Mouse (Mus musculus) heart, adult 2 months (tissue): ENCODE results near the gene Itpr2.

Experiments used
- CTCF ChIP-seq: fragments of 200-600 bp; IDR thresholded peaks from 2 replicates; pipeline ENCODE4 v1.8.1; 2022; ENCODE audit warnings: antibody characterized with exemption, mild to moderate bottlenecking, moderate library complexity
- EP300 ChIP-seq: fragments of 200-500 bp; IDR thresholded peaks from 2 replicates; pipeline ENCODE4 v1.6.1; 2011; ENCODE audit warnings: low read depth, low read length, control low read depth; ENCODE audit not compliant: insufficient read depth

DNA sequence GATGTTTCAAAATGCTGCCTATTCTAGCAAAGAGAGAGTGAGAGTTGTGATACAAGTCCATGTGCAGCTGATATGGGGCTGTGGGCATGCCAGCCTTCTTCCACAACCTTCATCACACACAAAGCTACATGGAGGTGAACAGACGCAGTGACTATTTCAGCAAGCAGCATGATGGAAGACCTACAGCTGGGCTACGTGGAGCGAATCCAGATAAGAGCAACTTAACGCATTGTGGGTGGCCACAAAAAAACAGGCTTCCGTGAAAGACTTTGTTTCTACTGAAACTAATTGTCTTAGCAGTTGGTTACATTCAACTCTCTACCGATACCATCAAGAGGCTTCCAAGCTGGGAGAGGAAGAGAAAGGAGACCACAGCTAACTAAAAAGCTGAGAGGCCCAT, 81.3 kb downstream of the Itpr2 start:
- TF ChIP-seq EP300 (no peak), CTCF (no peak)
